Mouse (Mus musculus): ENCODE results near the gene Pias4.
"Not testable (repeated sequence)": the region's sequence is repeated elsewhere in the genome, so short reads cannot be mapped to it uniquely, and the experiment has no call there.

Gene Pias4

GRCm38 (mm10) chr10:81167200-81168086 lies at the start of gene Pias4:
Gene Pias4 (minus strand): TSS chr10:81167923.
- peak; percentile 99 for DNase-seq (ENCODE audit: low spot score)

GRCm38 (mm10) chr10:81217267-81217666 lies 49.5 kb upstream of the Pias4 start:
- not testable (repeated sequence) for DNase-seq (ENCODE audit: low spot score)

- DNase-seq (ENCODE audit: low spot score), result no peak
These were observed 49.1 kb upstream of the Pias4 start for GRCm38 (mm10) chr10:81216810-81217209.

GRCm38 (mm10) chr10:81216260-81216659 lies 48.5 kb upstream of the Pias4 start:
- DNase-seq (ENCODE audit: low spot score), result no peak

GRCm38 (mm10) chr10:81210154-81210553 lies 42.4 kb upstream of the Pias4 start:
- DNase-seq (ENCODE audit: low spot score), result no peak

- no peak for DNase-seq (ENCODE audit: low spot score)
These were observed 36.4 kb upstream of the Pias4 start for GRCm38 (mm10) chr10:81204137-81204536.

- no peak for DNase-seq (ENCODE audit: low spot score)
These were observed 35.4 kb upstream of the Pias4 start for GRCm38 (mm10) chr10:81202978-81203720.

- DNase-seq (ENCODE audit: low spot score), result no peak
These were observed 34.4 kb upstream of the Pias4 start, which contains the start of gene Nmrk2 for GRCm38 (mm10) chr10:81201807-81202758. Gene Nmrk2 (minus strand): TSS chr10:81202051.

GRCm38 (mm10) chr10:81200605-81201287 lies 33.0 kb upstream of the Pias4 start:
- DNase-seq (ENCODE audit: low spot score), result no peak

GRCm38 (mm10) chr10:81200141-81200540 lies 32.4 kb upstream of the Pias4 start:
- DNase-seq (ENCODE audit: low spot score), result no peak

GRCm38 (mm10) chr10:81198990-81199389 lies 31.3 kb upstream of the Pias4 start:
- DNase-seq (ENCODE audit: low spot score), result no peak

- DNase-seq (ENCODE audit: low spot score), result no peak
These were observed 30.5 kb upstream of the Pias4 start for GRCm38 (mm10) chr10:81198230-81198629.

- DNase-seq (ENCODE audit: low spot score), result no peak
These were observed 29.6 kb upstream of the Pias4 start for GRCm38 (mm10) chr10:81197305-81197704.

GRCm38 (mm10) chr10:81196470-81197065 lies 28.8 kb upstream of the Pias4 start:
- no peak for DNase-seq (ENCODE audit: low spot score)

- no peak for DNase-seq (ENCODE audit: low spot score)
These were observed 27.6 kb upstream of the Pias4 start for GRCm38 (mm10) chr10:81195300-81195699.

GRCm38 (mm10) chr10:81193991-81194774 lies 26.5 kb upstream of the Pias4 start:
- no peak for DNase-seq (ENCODE audit: low spot score)

GRCm38 (mm10) chr10:81192968-81193501 lies 25.3 kb upstream of the Pias4 start:
- no peak for DNase-seq (ENCODE audit: low spot score)

- peak; percentile 75 for DNase-seq (ENCODE audit: low spot score)
These were observed 24.7 kb upstream of the Pias4 start for GRCm38 (mm10) chr10:81192270-81192967.

- no peak for DNase-seq (ENCODE audit: low spot score)
These were observed 23.7 kb upstream of the Pias4 start for GRCm38 (mm10) chr10:81191342-81191982.
